Mouse (Mus musculus) hindbrain, postnatal 0 days (tissue): Measurements from ENCODE around the gene Amz1. TPM values are rescaled to one million over a fixed set of nuclear protein-coding genes. Genes with fewer than 3 reads are reported as not detected.

ENCODE experiments used
- ATAC-seq: fragments of 200-750 bp; cut with Nextera tagmentation; 2 replicates; pipeline ENCODE4 v1.8.0; 2017; ENCODE audit warnings: mild to moderate bottlenecking, moderate TSS enrichment, moderate library complexity
- DNase-seq: peaks from one replicate; pipeline ENCODE4 v3.0.0-alpha.2; 2015; ENCODE audit warnings: low spot score
- H3K27ac ChIP-seq: fragments of 300-500 bp; sonication (generic); 2 replicates; pipeline ENCODE4 v1.5.1; 2014; ENCODE audit warnings: mild to moderate bottlenecking
- H3K27me3 ChIP-seq: fragments of 300-500 bp; sonication (generic); 2 replicates; pipeline ENCODE4 v1.6.1; 2014; ENCODE audit warnings: low read length, mixed read lengths; ENCODE audit not compliant: insufficient read depth
- H3K36me3 ChIP-seq: fragments of 300-500 bp; sonication (generic); 2 replicates; pipeline ENCODE4 v1.6.1; 2014; ENCODE audit warnings: low read length, mixed read lengths; ENCODE audit not compliant: insufficient read depth
- H3K4me1 ChIP-seq: fragments of 300-500 bp; sonication (generic); 2 replicates; pipeline ENCODE4 v1.6.1; 2014; ENCODE audit warnings: antibody characterized with exemption, low read length, mixed read lengths; ENCODE audit not compliant: insufficient read depth
- H3K4me2 ChIP-seq: fragments of 300-500 bp; sonication (generic); 2 replicates; pipeline ENCODE4 v1.6.1; 2014; ENCODE audit warnings: low read depth, mild to moderate bottlenecking, low read length, moderate library complexity, mixed read lengths
- H3K4me3 ChIP-seq: fragments of 300-500 bp; sonication (generic); 2 replicates; pipeline ENCODE4 v1.5.1; 2014; ENCODE audit warnings: low read length
- H3K9ac ChIP-seq: fragments of 300-500 bp; sonication (generic); replicated peaks from 2 replicates; pipeline ENCODE4 v1.6.1; 2014; ENCODE audit warnings: mild to moderate bottlenecking, low read length, moderate library complexity, mixed read lengths
- H3K9me3 ChIP-seq: fragments of 300-500 bp; sonication (generic); 2 replicates; pipeline ENCODE4 v1.6.1; 2016; ENCODE audit warnings: low read length, mixed read lengths
- CTCF ChIP-seq: IDR thresholded peaks from 2 replicates; pipeline ENCODE4 v1.5.1; 2016; ENCODE audit warnings: antibody characterized with exemption, control low read depth, low read depth
- WGBS: fragments of 180-500 bp; shearing (Covaris S2); extraction: QIAGEN DNeasy Blood & Tissue Kit; methylation state at CpG from one replicate; pipeline ENCODE4 v1.1.7; 2014; 5-methylcytosine and 5-hydroxymethylcytosine counted together
- polyA plus RNA-seq: library from polyadenylated mRNA; unstranded; fragments of >200 nt; fragmentation: Nextera tagmentation; extraction: Ambion mirVana; gene quantifications from 2 replicates; pipeline ENCODE4 v1.2.1, GENCODE M21; 2015
- total RNA-seq: library from RNA; depleted of rRNA; stranded (reverse); fragments of >200 nt; gene quantifications from 2 replicates; pipeline ENCODE4 v1.2.3, GENCODE M21; 2014

The Amz1 gene
- total and polyA plus RNA-seq, 2 experiments from 2014 or later: 9.4 to 12.6 TPM

GRCm38 (mm10) chr5:140785240-140785872 is 61.4 kb downstream of the Amz1 start:
- Histone ChIP-seq H3K4me1 (peaks cover 15% of the 10 kb centered on the region), H3K27me3 (no peaks in the 10 kb centered on the region), H3K36me3 (peaks cover 40% of the 10 kb centered on the region; the same call in 1 of the 2 replicates), H3K9ac (no peak overlapping the region), H3K4me3 (no peak overlapping the region), H3K27ac (peak overlapping the region; percentile 38; the same call in 1 of the 2 replicates), H3K9me3 (no peaks in the 10 kb centered on the region), H3K4me2 (no peak overlapping the region)
- DNase-seq (no peak), ATAC-seq (peak; percentile 69)
- TF ChIP-seq CTCF: no peak
- 55% methylated on average over 13 of the region's 13 CpGs for WGBS

- ATAC-seq (no peak), DNase-seq (no peak)
- Histone ChIP-seq H3K27ac (peak overlapping the region; percentile 88; the same call in 1 of the 2 replicates), H3K4me1 (peaks cover 40% of the 10 kb centered on the region), H3K27me3 (no peaks in the 10 kb centered on the region), H3K9ac (no peak overlapping the region), H3K9me3 (no peaks in the 10 kb centered on the region), H3K4me2 (no peak overlapping the region), H3K36me3 (peaks cover 8% of the 10 kb centered on the region; the same call in 1 of the 2 replicates), H3K4me3 (no peak overlapping the region)
- TF ChIP-seq CTCF: no peak
These were observed 65.6 kb downstream of the Amz1 start for GRCm38 (mm10) chr5:140789561-140789960.

- DNase-seq (no peak), ATAC-seq (no peak)
- H3K36me3 ChIP-seq: peaks cover under 1% of the 10 kb centered on the region; the same call in 1 of the 2 replicates
- no peak overlapping the region for H3K4me3 ChIP-seq
- H3K9me3 ChIP-seq: no peaks in the 10 kb centered on the region
- no peak overlapping the region for H3K9ac ChIP-seq
- TF ChIP-seq CTCF: no peak
- 17% methylated on average over 2 of the region's 2 CpGs for WGBS
- H3K27me3 ChIP-seq: no peaks in the 10 kb centered on the region
- no peak overlapping the region for H3K4me2 ChIP-seq
- H3K4me1 ChIP-seq: peaks cover 48% of the 10 kb centered on the region
- H3K27ac ChIP-seq: peak overlapping the region; percentile 88
These were observed 66.5 kb downstream of the Amz1 start for GRCm38 (mm10) chr5:140790392-140790791.

- Histone ChIP-seq H3K4me2 (no peak overlapping the region), H3K9ac (no peak overlapping the region; the same call in 1 of the 2 replicates), H3K27ac (peak overlapping the region; percentile 88), H3K27me3 (no peaks in the 10 kb centered on the region), H3K4me3 (no peak overlapping the region), H3K4me1 (peaks cover 48% of the 10 kb centered on the region), H3K36me3 (no peaks in the 10 kb centered on the region), H3K9me3 (no peaks in the 10 kb centered on the region)
- ATAC-seq: peak; percentile 83
- 0 out of 2 replicates have a peak, but pooled peaks have one; percentile 33 for TF ChIP-seq CTCF
- DNase-seq: peak; percentile 88
- 20% methylated on average over 9 of the region's 9 CpGs for WGBS
These were observed 67.3 kb downstream of the Amz1 start for GRCm38 (mm10) chr5:140790937-140791877.

- TF ChIP-seq CTCF: no peak
- 39% methylated on average over 5 of the region's 5 CpGs for WGBS
- no peak overlapping the region for H3K4me3 ChIP-seq
- no peak overlapping the region for H3K9ac ChIP-seq
- no peaks in the 10 kb centered on the region for H3K36me3 ChIP-seq
- DNase-seq (no peak), ATAC-seq (no peak)
- no peaks in the 10 kb centered on the region for H3K9me3 ChIP-seq
- peaks cover 48% of the 10 kb centered on the region for H3K4me1 ChIP-seq
- H3K27me3 ChIP-seq: no peaks in the 10 kb centered on the region
- H3K4me2 ChIP-seq: no peak overlapping the region
- peak overlapping the region; percentile 88 for H3K27ac ChIP-seq
These were observed 68.3 kb downstream of the Amz1 start for GRCm38 (mm10) chr5:140792233-140792632.

- Histone ChIP-seq H3K27ac (peak overlapping the region; percentile 32; the same call in 1 of the 2 replicates), H3K9ac (no peak overlapping the region)
- WGBS: 28% methylated on average over 3 of the region's 3 CpGs
These were observed 70.8 kb downstream of the Amz1 start for GRCm38 (mm10) chr5:140794753-140795152.

More at GRCm38 (mm10) chr5:140794753-140795152, 70.8 kb downstream of the Amz1 start:
- H3K9me3 ChIP-seq: no peaks in the 10 kb centered on the region
- no peak overlapping the region for H3K4me2 ChIP-seq
- ATAC-seq (no peak), DNase-seq (no peak)
- no peaks in the 10 kb centered on the region for H3K27me3 ChIP-seq
- no peak for TF ChIP-seq CTCF
- peaks cover 36% of the 10 kb centered on the region for H3K4me1 ChIP-seq
- no peak overlapping the region for H3K4me3 ChIP-seq
- no peaks in the 10 kb centered on the region for H3K36me3 ChIP-seq
